Mouse (Mus musculus): Measurements from ENCODE around the gene Myo1d.

- TF ChIP-seq CTCF (IDR thresholded peaks at IDR 0.05; ENCODE audit: control insufficient read depth, insufficient read depth, low read length) (no peak), POLR2A (IDR thresholded peaks at IDR 0.05; ENCODE audit: borderline replicate concordance, control insufficient read depth, low read depth, low read length) (no peak)
Observed at GRCm38 (mm10) chr11:80761285-80761974, 18.4 kb downstream of the Myo1d start.
